Mouse (Mus musculus): ENCODE data around the gene Gm28042. TPM values are rescaled to one million over a fixed set of nuclear protein-coding genes. Genes with fewer than 3 reads are reported as not detected.
A peak's percentile ranks its signal among the peaks of the same experiment; 100 is the strongest.

The Gm28042 gene
- total RNA-seq, 2 experiments from 2014 or later = 0.97 to 1.3 TPM

DNA sequence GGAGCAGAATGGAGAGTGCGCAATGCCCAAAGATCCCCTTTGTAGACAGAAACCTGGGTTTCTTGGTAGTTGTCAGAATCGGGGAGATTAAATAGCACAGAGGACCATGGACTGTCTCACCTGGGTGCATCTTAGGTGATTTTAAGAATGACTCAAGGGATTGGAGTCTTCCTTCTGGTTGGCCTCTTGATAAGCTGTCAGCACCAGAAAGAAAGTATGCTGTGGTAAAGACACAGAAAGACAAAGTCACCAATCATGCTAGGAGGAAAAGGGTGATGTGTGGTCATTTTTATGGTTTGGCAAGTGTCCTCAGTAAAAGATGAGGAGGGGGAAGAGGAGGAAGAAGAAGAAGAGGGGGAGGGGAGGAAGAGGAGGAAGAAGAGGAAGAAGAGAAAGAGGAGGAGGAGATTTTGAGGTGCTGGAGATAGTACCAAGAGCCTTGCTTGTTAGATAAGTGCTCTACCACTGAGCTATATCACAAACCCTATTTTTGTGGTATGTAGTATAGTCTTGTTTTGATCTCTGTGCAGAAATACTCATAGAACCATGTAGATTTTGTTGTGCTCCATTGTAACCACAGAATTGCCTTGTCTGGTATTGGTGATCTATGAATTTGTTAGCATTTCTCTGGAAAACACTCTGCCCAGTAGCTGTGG lies 13.3 kb upstream of the Gm28042 start:
- no peak for TF ChIP-seq CTCF (IDR thresholded peaks at IDR 0.05)
- Histone ChIP-seq H3K27ac (no peak overlapping the region), H3K4me3 (no peak overlapping the region)
- intact Hi-C loops (cut with DNase I) = no loop called here
- DNase-seq (ENCODE audit: extremely low spot score in 1 of 2, low spot score in 2 of 2) = no peak

GRCm38 (mm10) chr2:120015882-120016281 lies 11.4 kb upstream of the Gm28042 start:
- Histone ChIP-seq H3K4me3 (no peak overlapping the region), H3K27ac (no peak overlapping the region)
- no peak for TF ChIP-seq CTCF (IDR thresholded peaks at IDR 0.05)
- DNase-seq (ENCODE audit: extremely low spot score in 1 of 2, low spot score in 2 of 2) = no peak
- intact Hi-C loops (cut with DNase I) = no loop called here

DNA sequence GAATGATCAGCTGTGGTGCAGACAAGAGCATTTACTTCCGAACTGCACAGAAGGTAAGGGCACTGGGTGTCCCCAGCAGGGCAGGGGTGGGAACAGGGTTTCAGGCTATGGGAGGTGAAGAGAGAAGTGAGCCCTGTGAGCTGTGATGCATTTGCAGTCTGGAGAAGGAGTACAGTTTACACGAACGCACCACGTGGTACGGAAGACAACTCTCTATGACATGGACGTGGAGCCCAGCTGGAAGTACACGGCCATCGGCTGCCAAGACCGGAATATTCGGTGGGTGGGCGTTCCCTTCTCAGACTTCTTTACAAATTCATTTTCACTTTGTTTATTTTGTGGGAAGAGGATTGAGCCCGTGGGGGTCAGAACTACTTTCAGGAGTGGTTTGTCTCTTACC lies 9.7 kb upstream of the Gm28042 start:
- Histone ChIP-seq H3K27ac (no peak overlapping the region), H3K4me3 (no peak overlapping the region)
- intact Hi-C loops (cut with DNase I) = no loop called here
- DNase-seq (ENCODE audit: extremely low spot score in 1 of 2, low spot score in 2 of 2) = no peak
- TF ChIP-seq CTCF (IDR thresholded peaks at IDR 0.05) = no peak

DNA sequence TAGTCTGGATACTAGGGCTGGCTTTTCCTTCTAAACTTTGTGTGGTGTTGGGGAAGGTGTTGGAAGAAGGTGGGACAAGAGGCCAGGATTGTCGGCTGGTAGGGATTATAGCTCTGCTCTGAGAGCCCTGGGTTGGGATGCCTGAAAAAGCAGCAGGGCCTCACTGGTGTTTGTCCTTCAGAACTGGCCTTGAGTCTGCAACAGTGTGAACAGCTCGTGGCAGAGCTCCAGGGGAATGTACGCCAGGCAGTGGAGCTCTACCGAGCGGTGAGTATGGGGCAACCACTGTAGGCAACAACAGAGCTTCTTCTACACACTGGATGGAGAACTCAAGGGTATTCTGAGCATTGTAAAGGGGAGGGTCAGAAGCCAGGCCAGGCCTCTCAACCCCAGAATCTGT lies 3.0 kb upstream of the Gm28042 start:
- Histone ChIP-seq H3K27ac (no peak overlapping the region), H3K4me3 (no peak overlapping the region)
- intact Hi-C loops (cut with DNase I) = no loop called here
- no peak for TF ChIP-seq CTCF (IDR thresholded peaks at IDR 0.05)
- DNase-seq (ENCODE audit: extremely low spot score in 1 of 2, low spot score in 2 of 2) = no peak

DNA sequence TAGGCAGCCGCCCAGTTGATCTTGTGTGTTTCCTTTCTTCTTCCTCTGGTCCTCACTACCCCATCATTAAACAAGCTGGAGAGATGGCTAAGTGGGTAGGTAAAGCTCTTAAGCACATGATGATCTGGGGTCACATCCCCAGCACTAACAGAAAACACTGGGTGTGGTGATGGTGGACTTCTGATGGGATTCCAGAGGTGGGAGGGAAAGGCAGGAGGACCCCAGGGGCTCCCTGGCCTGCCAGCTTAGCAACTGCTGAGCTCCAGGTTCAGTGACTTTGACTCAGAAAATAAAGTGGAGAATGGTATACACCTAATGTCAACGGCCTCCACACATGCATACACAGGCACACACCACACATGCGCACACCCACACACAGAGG lies 648 bp downstream of the Gm28042 start:
- DNase-seq (ENCODE audit: extremely low spot score in 1 of 2, low spot score in 2 of 2) = no peak
- intact Hi-C loops (cut with DNase I) = no loop called here
- Histone ChIP-seq H3K4me3 (peak overlapping the region; percentile 59), H3K27ac (peak overlapping the region; percentile 93)
- no peak for TF ChIP-seq CTCF (IDR thresholded peaks at IDR 0.05)

- no peak overlapping the region for H3K27ac ChIP-seq
- H3K4me3 ChIP-seq = no peak overlapping the region
- no peak for DNase-seq (ENCODE audit: extremely low spot score in 1 of 2, low spot score in 2 of 2)
- no peak for TF ChIP-seq CTCF (IDR thresholded peaks at IDR 0.05)
- intact Hi-C loops (cut with DNase I) = no loop called here
Measured at GRCm38 (mm10) chr2:120030380-120030779, 3.1 kb downstream of the Gm28042 start.

GRCm38 (mm10) chr2:120032726-120033467 lies 5.6 kb downstream of the Gm28042 start, which contains the start of gene Pla2g4b:
Gene Pla2g4b, plus strand, starts transcription at chr2:120033417.
- no peak for DNase-seq (ENCODE audit: extremely low spot score in 1 of 2, low spot score in 2 of 2)
- no peak for TF ChIP-seq CTCF (IDR thresholded peaks at IDR 0.05)
- intact Hi-C loops (cut with DNase I) = no loop called here
- Histone ChIP-seq H3K27ac (no peak within 1 kb of the TSS), H3K4me3 (no peak within 1 kb of the TSS)

DNA sequence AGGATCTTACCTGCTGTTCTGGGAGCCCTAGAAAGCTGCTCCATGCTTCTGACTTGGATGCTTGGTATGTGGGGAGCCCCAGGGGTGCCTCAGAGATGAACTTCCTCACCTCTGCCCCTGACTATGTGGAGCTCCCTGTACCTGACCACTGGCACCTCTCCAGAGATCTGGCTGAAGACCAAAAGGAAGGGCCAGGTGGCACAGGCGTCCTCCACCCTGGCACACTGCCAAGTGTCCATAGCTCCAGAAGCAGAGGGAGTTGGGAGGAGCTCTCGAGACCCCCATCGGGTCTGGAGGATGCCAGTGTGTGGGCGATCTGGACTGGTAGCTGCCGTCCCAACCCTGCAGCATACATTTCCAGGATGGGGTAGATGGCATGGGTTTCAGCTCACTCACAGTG lies 6.4 kb downstream of the Gm28042 start:
- Histone ChIP-seq H3K27ac (no peak overlapping the region), H3K4me3 (no peak overlapping the region)
- intact Hi-C loops (cut with DNase I) = no loop called here
- DNase-seq (ENCODE audit: extremely low spot score in 1 of 2, low spot score in 2 of 2) = no peak
- no peak for TF ChIP-seq CTCF (IDR thresholded peaks at IDR 0.05)

- TF ChIP-seq CTCF (IDR thresholded peaks at IDR 0.05) = no peak
- Histone ChIP-seq H3K27ac (no peak overlapping the region), H3K4me3 (no peak overlapping the region)
- intact Hi-C loops (cut with DNase I) = no loop called here
- DNase-seq (ENCODE audit: extremely low spot score in 1 of 2, low spot score in 2 of 2) = no peak
Measured at GRCm38 (mm10) chr2:120037744-120038143, 10.5 kb downstream of the Gm28042 start.

- TF ChIP-seq CTCF (IDR thresholded peaks at IDR 0.05) = no peak
- H3K4me3 ChIP-seq = no peak overlapping the region
- H3K27ac ChIP-seq = no peak overlapping the region
- intact Hi-C loops (cut with DNase I) = no loop called here
- DNase-seq (ENCODE audit: extremely low spot score in 1 of 2, low spot score in 2 of 2) = no peak
Measured at GRCm38 (mm10) chr2:120040991-120041390, 13.7 kb downstream of the Gm28042 start.

- intact Hi-C loops (cut with DNase I) = no loop called here
- H3K27ac ChIP-seq = peak overlapping the region; percentile 90
- DNase-seq (ENCODE audit: extremely low spot score in 1 of 2, low spot score in 2 of 2) = peak; percentile 34 to 47
- no peak overlapping the region for H3K4me3 ChIP-seq
- TF ChIP-seq CTCF (IDR thresholded peaks at IDR 0.05) = no peak
Measured at GRCm38 (mm10) chr2:120044101-120044603, 16.9 kb downstream of the Gm28042 start.

DNA sequence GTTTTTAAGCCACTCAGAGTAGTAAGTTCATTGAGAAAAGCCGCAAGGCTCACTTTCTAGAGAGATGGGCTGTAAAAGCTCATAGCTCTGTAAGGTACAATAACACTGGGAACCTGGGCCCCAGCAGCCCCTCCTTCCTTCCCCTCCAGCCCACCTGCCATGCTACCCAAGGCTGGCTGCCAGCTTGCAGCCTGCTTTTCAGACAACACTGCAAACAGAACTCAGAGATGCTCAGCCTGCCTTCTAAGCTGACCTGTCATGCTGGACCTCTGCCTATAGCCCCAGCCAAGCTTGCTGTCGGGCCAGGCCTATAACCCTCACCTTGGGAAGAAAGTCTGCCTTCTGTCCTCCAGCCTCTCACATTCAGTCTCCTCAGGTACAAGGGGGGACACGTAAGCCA lies 17.4 kb downstream of the Gm28042 start:
- DNase-seq (ENCODE audit: extremely low spot score in 1 of 2, low spot score in 2 of 2) = no peak
- H3K4me3 ChIP-seq = no peak overlapping the region
- H3K27ac ChIP-seq = peak overlapping the region; percentile 90
- no peak for TF ChIP-seq CTCF (IDR thresholded peaks at IDR 0.05)
- intact Hi-C loops (cut with DNase I) = no loop called here

Measured in left cerebral cortex, adult 2 months (tissue).